Mouse (Mus musculus): ENCODE measurements around the gene Gm2012.
"Not testable (repeated sequence)": the region's sequence is repeated elsewhere in the genome, so short reads cannot be mapped to it uniquely, and the experiment has no call there.

Gene Gm2012

GRCm38 (mm10) chrX:26231255-26231654, at the start of gene Gm2012:
TSS of gene Gm2012 (minus strand) at chrX:26231355.
- DNase-seq (ENCODE audit: low spot score in 2 of 2) = not testable (repeated sequence)

GRCm38 (mm10) chrX:26159146-26159545, 72.0 kb downstream of the Gm2012 start:
- DNase-seq (ENCODE audit: low spot score in 2 of 2) = not testable (repeated sequence)
